Mouse (Mus musculus): Measurements from ENCODE around the gene Uaca. TPM values are rescaled to one million over a fixed set of nuclear protein-coding genes. Genes with fewer than 3 reads are reported as not detected.
"Not testable (repeated sequence)": the region's sequence is repeated elsewhere in the genome, so short reads cannot be mapped to it uniquely, and the experiment has no call there.

Gene Uaca
- polyA plus RNA-seq, 1 experiment from 2014 or later: 12.5 TPM

GRCm38 (mm10) chr9:60800663-60801382, 6.5 kb downstream of the Uaca start:
- no peaks in the 10 kb centered on the region for H3K36me3 ChIP-seq (ENCODE audit: control insufficient read depth, insufficient read depth, low read length)
- ATAC-seq (no peak), DNase-seq (ENCODE audit: low spot score) (no peak)
- no peak overlapping the region for H3K4me3 ChIP-seq (ENCODE audit: low read depth, low read length)
- H3K27ac ChIP-seq (ENCODE audit: low read depth, low read length): no peak overlapping the region
- H3K9ac ChIP-seq (ENCODE audit: low read length): no peak overlapping the region
- H3K4me2 ChIP-seq (ENCODE audit: low read length): no peak overlapping the region
- 91% methylated on average over 8 of the region's 8 CpGs for WGBS
- H3K27me3 ChIP-seq (replicated peaks; ENCODE audit: control insufficient read depth, insufficient read depth, low read length): no peaks in the 10 kb centered on the region
- no peaks in the 10 kb centered on the region for H3K9me3 ChIP-seq (replicated peaks; ENCODE audit: control insufficient read depth, low read length)
- 0 out of 2 replicates have a peak, but pooled peaks cover 2% of the 10 kb centered on the region for H3K4me1 ChIP-seq (ENCODE audit: control insufficient read depth, insufficient read depth, low read length)

GRCm38 (mm10) chr9:60801746-60802145, 7.4 kb downstream of the Uaca start:
- Histone ChIP-seq H3K27me3 (replicated peaks; ENCODE audit: control insufficient read depth, insufficient read depth, low read length) (no peaks in the 10 kb centered on the region), H3K9me3 (replicated peaks; ENCODE audit: control insufficient read depth, low read length) (no peaks in the 10 kb centered on the region), H3K9ac (ENCODE audit: low read length) (no peak overlapping the region), H3K4me2 (ENCODE audit: low read length) (no peak overlapping the region), H3K36me3 (ENCODE audit: control insufficient read depth, insufficient read depth, low read length) (no peaks in the 10 kb centered on the region), H3K4me1 (ENCODE audit: control insufficient read depth, insufficient read depth, low read length) (0 out of 2 replicates have a peak, but pooled peaks cover 2% of the 10 kb centered on the region), H3K4me3 (ENCODE audit: low read depth, low read length) (no peak overlapping the region), H3K27ac (ENCODE audit: low read depth, low read length) (no peak overlapping the region)
- no peak for ATAC-seq
- no peak for DNase-seq (ENCODE audit: low spot score)
- WGBS: 59% methylated on average over 1 of the region's 1 CpGs

- DNase-seq (ENCODE audit: low spot score) (no peak), ATAC-seq (no peak)
- Histone ChIP-seq H3K4me3 (ENCODE audit: low read depth, low read length) (no peak overlapping the region), H3K4me1 (ENCODE audit: control insufficient read depth, insufficient read depth, low read length) (0 out of 2 replicates have a peak, but pooled peaks cover 2% of the 10 kb centered on the region), H3K9ac (ENCODE audit: low read length) (no peak overlapping the region), H3K9me3 (replicated peaks; ENCODE audit: control insufficient read depth, low read length) (no peaks in the 10 kb centered on the region), H3K4me2 (ENCODE audit: low read length) (no peak overlapping the region), H3K27ac (ENCODE audit: low read depth, low read length) (no peak overlapping the region), H3K36me3 (ENCODE audit: control insufficient read depth, insufficient read depth, low read length) (no peaks in the 10 kb centered on the region), H3K27me3 (replicated peaks; ENCODE audit: control insufficient read depth, insufficient read depth, low read length) (no peaks in the 10 kb centered on the region)
- WGBS: 89% methylated on average over 5 of the region's 5 CpGs
These were observed 8.0 kb downstream of the Uaca start for GRCm38 (mm10) chr9:60802341-60802740.

GRCm38 (mm10) chr9:60806021-60806420, 11.7 kb downstream of the Uaca start:
- ATAC-seq: no peak
- Histone ChIP-seq H3K9ac (ENCODE audit: low read length) (no peak overlapping the region), H3K27me3 (replicated peaks; ENCODE audit: control insufficient read depth, insufficient read depth, low read length) (no peaks in the 10 kb centered on the region), H3K27ac (ENCODE audit: low read depth, low read length) (no peak overlapping the region), H3K4me2 (ENCODE audit: low read length) (no peak overlapping the region), H3K4me3 (ENCODE audit: low read depth, low read length) (no peak overlapping the region), H3K9me3 (replicated peaks; ENCODE audit: control insufficient read depth, low read length) (no peaks in the 10 kb centered on the region), H3K4me1 (ENCODE audit: control insufficient read depth, insufficient read depth, low read length) (no peaks in the 10 kb centered on the region), H3K36me3 (ENCODE audit: control insufficient read depth, insufficient read depth, low read length) (no peaks in the 10 kb centered on the region)
- DNase-seq (ENCODE audit: low spot score): no peak
- 91% methylated on average over 2 of the region's 2 CpGs for WGBS

GRCm38 (mm10) chr9:60807996-60808395, 13.7 kb downstream of the Uaca start:
- H3K36me3 ChIP-seq (ENCODE audit: control insufficient read depth, insufficient read depth, low read length): no peaks in the 10 kb centered on the region
- no peaks in the 10 kb centered on the region for H3K27me3 ChIP-seq (replicated peaks; ENCODE audit: control insufficient read depth, insufficient read depth, low read length)
- ATAC-seq (no peak), DNase-seq (ENCODE audit: low spot score) (no peak)
- no peak overlapping the region for H3K4me2 ChIP-seq (ENCODE audit: low read length)
- no peaks in the 10 kb centered on the region for H3K4me1 ChIP-seq (ENCODE audit: control insufficient read depth, insufficient read depth, low read length)
- H3K27ac ChIP-seq (ENCODE audit: low read depth, low read length): no peak overlapping the region
- H3K4me3 ChIP-seq (ENCODE audit: low read depth, low read length): no peak overlapping the region
- H3K9ac ChIP-seq (ENCODE audit: low read length): no peak overlapping the region
- WGBS: 87% methylated on average over 5 of the region's 5 CpGs
- H3K9me3 ChIP-seq (replicated peaks; ENCODE audit: control insufficient read depth, low read length): no peaks in the 10 kb centered on the region

- WGBS: 20% methylated on average over 11 of the region's 11 CpGs
- no peak overlapping the region for H3K4me3 ChIP-seq (ENCODE audit: low read depth, low read length)
- H3K36me3 ChIP-seq (ENCODE audit: control insufficient read depth, insufficient read depth, low read length): no peaks in the 10 kb centered on the region
- no peak overlapping the region for H3K4me2 ChIP-seq (ENCODE audit: low read length)
- no peak overlapping the region for H3K27ac ChIP-seq (ENCODE audit: low read depth, low read length)
- H3K9me3 ChIP-seq (replicated peaks; ENCODE audit: control insufficient read depth, low read length): no peaks in the 10 kb centered on the region
- ATAC-seq (no peak), DNase-seq (ENCODE audit: low spot score) (no peak)
- no peaks in the 10 kb centered on the region for H3K27me3 ChIP-seq (replicated peaks; ENCODE audit: control insufficient read depth, insufficient read depth, low read length)
- 0 out of 2 replicates have a peak, but pooled peaks cover 2% of the 10 kb centered on the region for H3K4me1 ChIP-seq (ENCODE audit: control insufficient read depth, insufficient read depth, low read length)
- H3K9ac ChIP-seq (ENCODE audit: low read length): no peak overlapping the region
These were observed 19.0 kb downstream of the Uaca start for GRCm38 (mm10) chr9:60813139-60813880.

GRCm38 (mm10) chr9:60815502-60815901, 21.2 kb downstream of the Uaca start:
- ATAC-seq (no peak), DNase-seq (ENCODE audit: low spot score) (no peak)
- Histone ChIP-seq H3K9me3 (replicated peaks; ENCODE audit: control insufficient read depth, low read length) (no peaks in the 10 kb centered on the region), H3K27me3 (replicated peaks; ENCODE audit: control insufficient read depth, insufficient read depth, low read length) (no peaks in the 10 kb centered on the region), H3K4me1 (ENCODE audit: control insufficient read depth, insufficient read depth, low read length) (0 out of 2 replicates have a peak, but pooled peaks cover 2% of the 10 kb centered on the region), H3K27ac (ENCODE audit: low read depth, low read length) (no peak overlapping the region), H3K4me3 (ENCODE audit: low read depth, low read length) (no peak overlapping the region), H3K4me2 (ENCODE audit: low read length) (no peak overlapping the region), H3K36me3 (ENCODE audit: control insufficient read depth, insufficient read depth, low read length) (no peaks in the 10 kb centered on the region), H3K9ac (ENCODE audit: low read length) (no peak overlapping the region)
- 95% methylated on average over 8 of the region's 8 CpGs for WGBS

GRCm38 (mm10) chr9:60817585-60817984, 23.2 kb downstream of the Uaca start:
- H3K9me3 ChIP-seq (replicated peaks; ENCODE audit: control insufficient read depth, low read length): no peaks in the 10 kb centered on the region
- H3K4me1 ChIP-seq (ENCODE audit: control insufficient read depth, insufficient read depth, low read length): 0 out of 2 replicates have a peak, but pooled peaks cover 2% of the 10 kb centered on the region
- no peaks in the 10 kb centered on the region for H3K27me3 ChIP-seq (replicated peaks; ENCODE audit: control insufficient read depth, insufficient read depth, low read length)
- no peak for ATAC-seq
- H3K36me3 ChIP-seq (ENCODE audit: control insufficient read depth, insufficient read depth, low read length): no peaks in the 10 kb centered on the region
- DNase-seq (ENCODE audit: low spot score): no peak
- 86% methylated on average over 5 of the region's 5 CpGs for WGBS
- H3K9ac ChIP-seq (ENCODE audit: low read length): no peak overlapping the region
- H3K4me2 ChIP-seq (ENCODE audit: low read length): no peak overlapping the region
- no peak overlapping the region for H3K27ac ChIP-seq (ENCODE audit: low read depth, low read length)
- H3K4me3 ChIP-seq (ENCODE audit: low read depth, low read length): no peak overlapping the region

GRCm38 (mm10) chr9:60818582-60818981, 24.2 kb downstream of the Uaca start:
- DNase-seq (ENCODE audit: low spot score); H3K27ac ChIP-seq (ENCODE audit: low read depth, low read length); ATAC-seq; H3K9me3 ChIP-seq (replicated peaks; ENCODE audit: control insufficient read depth, low read length); H3K27me3 ChIP-seq (replicated peaks; ENCODE audit: control insufficient read depth, insufficient read depth, low read length); H3K4me3 ChIP-seq (ENCODE audit: low read depth, low read length); H3K4me2 ChIP-seq (ENCODE audit: low read length); H3K4me1 ChIP-seq (ENCODE audit: control insufficient read depth, insufficient read depth, low read length); H3K36me3 ChIP-seq (ENCODE audit: control insufficient read depth, insufficient read depth, low read length); H3K9ac ChIP-seq (ENCODE audit: low read length): not testable (repeated sequence)
- WGBS: 52% methylated on average over 6 of the region's 8 CpGs

Measured in forebrain, embryonic 14.5 days (tissue).